Mouse (Mus musculus) thymus, adult 2 months (tissue): ENCODE results near the gene Flnc.

Source experiments
- CTCF ChIP-seq: fragments of 200-500 bp; IDR thresholded peaks from 2 replicates; pipeline ENCODE4 v1.5.1; 2012; ENCODE audit warnings: mild to moderate bottlenecking, control low read depth, low read length, moderate library complexity, borderline replicate concordance; ENCODE audit not compliant: control insufficient read depth, poor library complexity, insufficient read depth; ENCODE audit errors: extremely low read depth
- POLR2A ChIP-seq: fragments of 200-500 bp; IDR thresholded peaks from 2 replicates; pipeline ENCODE4 v1.6.1; 2012; ENCODE audit warnings: mild to moderate bottlenecking, low read length, control low read depth, moderate library complexity; ENCODE audit not compliant: control insufficient read depth, poor library complexity, insufficient read depth; ENCODE audit errors: extremely low read depth

- TF ChIP-seq CTCF (no peak), POLR2A (no peak)
These were observed 64.7 kb downstream of the Flnc start for GRCm38 (mm10) chr6:29497791-29498190.
